8 mouse cellular contexts compared by ENCODE assay signal in the genomic region with DNA sequence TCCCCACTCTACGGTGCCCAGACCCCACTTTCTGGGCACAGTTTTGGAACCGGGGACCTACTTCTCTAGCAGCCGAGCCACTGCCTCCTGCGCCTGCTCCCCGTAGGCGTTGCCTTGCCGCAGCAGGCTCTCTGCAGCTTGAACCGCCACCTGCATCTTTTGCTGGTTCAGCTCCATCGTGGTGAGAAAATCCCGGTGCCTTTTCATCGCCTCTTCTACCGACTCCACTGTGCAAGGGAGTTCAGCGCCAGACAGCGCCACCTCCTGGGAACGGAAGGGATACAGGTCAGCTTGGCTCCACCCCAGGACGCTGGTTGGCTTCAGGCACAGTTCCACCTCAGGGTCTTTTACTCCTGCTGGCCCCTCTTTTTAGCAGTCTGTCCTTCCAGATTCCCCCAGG. TPM values are rescaled to one million over a fixed set of nuclear protein-coding genes. Genes with fewer than 3 reads are reported as not detected.
DNase-seq lines count a peak whose midpoint lies in the region.

No protein-coding gene starts in this region.

- intact Hi-C loops in heart, postnatal 14 days (cut with DNase I) = no loop called here
- intact Hi-C loops in left cerebral cortex, postnatal 14 days (cut with DNase I) = no loop called here

- peak; percentile 36 for DNase-seq in gastrocnemius, adult 18-20 months (ENCODE audit: low spot score)
- no peak for DNase-seq in gastrocnemius, postnatal 25 days
- DNase-seq in R1 (ENCODE audit: low read depth, low spot score) = peak; percentile 90
- DNase-seq in cerebellum, postnatal 36 days = peak; percentile 88
- DNase-seq in heart, postnatal 14 days = peak; percentile 59 to 75
- DNase-seq in left cerebral cortex, postnatal 14 days (ENCODE audit: low spot score in 2 of 2) = peak; percentile 73 to 78
- peak; percentile 64 for DNase-seq in naive thymus-derived CD4-positive, alpha-beta T cell, adult 2 months (ENCODE audit: low read depth)
- peak; percentile 70 for DNase-seq in telencephalon, adult 2 months (ENCODE audit: low read depth, low spot score)

RNA-seq across cellular contexts. Expression of a gene that starts 44.8 kb away (rescaled TPM):
- total RNA-seq in gastrocnemius, adult 18-20 months (2021) = not detected
- under 1 TPM in 1 of 2 experiments, not detected in 1; 0.05 TPM for total RNA-seq in gastrocnemius, postnatal 25 days (2021)
- under 1 TPM; 0.14 to 0.20 TPM for total RNA-seq in heart, postnatal 14 days (2021)
- 100 to 1,000 TPM; 128 to 132 TPM for total RNA-seq in left cerebral cortex, postnatal 14 days (2021)

RNA-seq across cellular contexts. Expression of a gene that starts 45.1 kb away (rescaled TPM):
- 10 to 100 TPM; 12.5 to 12.7 TPM for total RNA-seq in gastrocnemius, adult 18-20 months (2021)
- 10 to 100 TPM; 11.0 to 17.2 TPM for total RNA-seq in gastrocnemius, postnatal 25 days (2021)
- 10 to 100 TPM; 34.3 to 34.9 TPM for total RNA-seq in heart, postnatal 14 days (2021)
- 10 to 100 TPM; 11.7 to 13.0 TPM for total RNA-seq in left cerebral cortex, postnatal 14 days (2021)

RNA-seq across cellular contexts. Expression of a gene that starts 45.5 kb away (rescaled TPM):
- under 1 TPM in 1 of 2 experiments, not detected in 1; 0.57 TPM for total RNA-seq in gastrocnemius, adult 18-20 months (2021)
- total RNA-seq in gastrocnemius, postnatal 25 days (2021) = not detected
- total RNA-seq in heart, postnatal 14 days (2021) = under 1 TPM in 1 of 2 experiments, not detected in 1; 0.76 TPM
- total RNA-seq in left cerebral cortex, postnatal 14 days (2021) = not detected

RNA-seq across cellular contexts. Expression of a gene that starts 46.9 kb away (rescaled TPM):
- 1 to 10 TPM; 2.2 to 3.0 TPM for total RNA-seq in gastrocnemius, adult 18-20 months (2021)
- 1 to 10 TPM in 1 of 2 experiments, under 1 TPM in 1; 1.00 to 3.1 TPM for total RNA-seq in gastrocnemius, postnatal 25 days (2021)
- total RNA-seq in heart, postnatal 14 days (2021) = 1 to 10 TPM; 8.6 to 9.7 TPM
- 10 to 100 TPM; 22.2 to 27.4 TPM for total RNA-seq in left cerebral cortex, postnatal 14 days (2021)

Comparison
In these comparisons a context has a peak if more than half of its experiments do, and no peak if none do; other contexts are left out.
1. RNA of a gene that starts 44.8 kb away (total RNA-seq): 128 to 132 TPM in left cerebral cortex, postnatal 14 days; 0.14 to 0.20 TPM in heart, postnatal 14 days, 0.05 TPM in gastrocnemius, postnatal 25 days and not detected in gastrocnemius, adult 18-20 months; every median in the first group is over 100 times any median in the second.